Mouse (Mus musculus) kidney, adult 2 months (tissue): Measurements from ENCODE around the gene Lmbr1. TPM values are rescaled to one million over a fixed set of nuclear protein-coding genes. Genes with fewer than 3 reads are reported as not detected.

Experiments used
- DNase-seq: peaks from one replicate; pipeline ENCODE4 v3.0.0; 2021
- H3K27ac ChIP-seq: fragments of 200-500 bp; 2 replicates; pipeline ENCODE4 v1.5.1; 2012; ENCODE audit warnings: low read depth, low read length, control low read depth, inconsistent platforms; ENCODE audit not compliant: insufficient read depth
- H3K27me3 ChIP-seq: fragments of 200-500 bp; replicated peaks from 2 replicates; pipeline ENCODE4 v1.6.1; 2012; ENCODE audit warnings: mild to moderate bottlenecking, moderate library complexity, low read length, inconsistent platforms; ENCODE audit not compliant: control insufficient read depth, insufficient read depth
- H3K36me3 ChIP-seq: fragments of 200-500 bp; 2 replicates; pipeline ENCODE4 v1.6.1; 2012; ENCODE audit warnings: mild to moderate bottlenecking, moderate library complexity, low read length, inconsistent platforms; ENCODE audit not compliant: control insufficient read depth, insufficient read depth
- H3K4me1 ChIP-seq: fragments of 200-500 bp; 2 replicates; pipeline ENCODE4 v1.6.1; 2011; ENCODE audit warnings: low read length; ENCODE audit not compliant: control insufficient read depth, insufficient read depth
- H3K4me3 ChIP-seq: fragments of 200-500 bp; 2 replicates; pipeline ENCODE4 v1.5.1; 2011; ENCODE audit warnings: mild to moderate bottlenecking, low read depth, low read length, control low read depth; ENCODE audit not compliant: insufficient read depth
- CTCF ChIP-seq: fragments of 200-500 bp; conservative IDR thresholded peaks from 2 replicates; pipeline ENCODE4 v1.5.1; 2011; ENCODE audit warnings: low read depth, mild to moderate bottlenecking, control low read depth, low read length, moderate library complexity, mixed read lengths; ENCODE audit not compliant: insufficient read depth, insufficient read length
- POLR2A ChIP-seq: fragments of 200-500 bp; IDR thresholded peaks from one replicate; pipeline ENCODE4 v1.6.1; 2011; ENCODE audit warnings: low read depth, low read length, control low read depth
- WGBS: fragments of 180-500 bp; shearing (Covaris S2); methylation state at CpG from one replicate; pipeline ENCODE4 v1.1.7; 2018; 5-methylcytosine and 5-hydroxymethylcytosine counted together
- polyA plus RNA-seq: library from polyadenylated mRNA; depleted of rRNA; stranded (reverse); fragments of >200 nt; gene quantifications from 2 replicates; pipeline ENCODE4 v1.2.3, GENCODE M21; 2012

Lmbr1 gene
- polyA plus RNA-seq, 1 experiment = 4.4 TPM

DNA sequence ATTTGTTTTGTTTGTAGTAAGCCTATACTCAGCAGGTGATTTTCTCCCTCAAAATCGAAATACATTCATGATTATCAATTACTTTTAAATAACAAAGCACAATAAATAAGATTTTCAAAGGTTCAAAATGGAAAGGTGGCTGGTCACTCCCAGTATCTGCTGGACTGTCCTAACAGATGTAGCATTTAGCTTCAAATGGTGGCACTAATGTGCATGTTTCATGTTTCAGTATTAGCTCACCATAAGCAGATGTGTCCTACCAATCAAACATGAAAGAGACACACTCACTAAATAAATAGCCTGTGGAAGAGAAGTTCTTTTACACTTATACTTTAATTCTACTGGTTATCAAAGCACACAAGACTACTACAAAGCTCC, 126.7 kb downstream of the Lmbr1 start:
- H3K27me3 ChIP-seq = no peaks in the 10 kb centered on the region
- no peak overlapping the region for H3K27ac ChIP-seq
- no peaks in the 10 kb centered on the region for H3K4me1 ChIP-seq
- WGBS = 76% methylated on average over 1 of the region's 1 CpGs
- H3K36me3 ChIP-seq = no peaks in the 10 kb centered on the region
- no peak overlapping the region for H3K4me3 ChIP-seq
- no peak for DNase-seq
- no peak for TF ChIP-seq CTCF
- TF ChIP-seq POLR2A = no peak

DNA sequence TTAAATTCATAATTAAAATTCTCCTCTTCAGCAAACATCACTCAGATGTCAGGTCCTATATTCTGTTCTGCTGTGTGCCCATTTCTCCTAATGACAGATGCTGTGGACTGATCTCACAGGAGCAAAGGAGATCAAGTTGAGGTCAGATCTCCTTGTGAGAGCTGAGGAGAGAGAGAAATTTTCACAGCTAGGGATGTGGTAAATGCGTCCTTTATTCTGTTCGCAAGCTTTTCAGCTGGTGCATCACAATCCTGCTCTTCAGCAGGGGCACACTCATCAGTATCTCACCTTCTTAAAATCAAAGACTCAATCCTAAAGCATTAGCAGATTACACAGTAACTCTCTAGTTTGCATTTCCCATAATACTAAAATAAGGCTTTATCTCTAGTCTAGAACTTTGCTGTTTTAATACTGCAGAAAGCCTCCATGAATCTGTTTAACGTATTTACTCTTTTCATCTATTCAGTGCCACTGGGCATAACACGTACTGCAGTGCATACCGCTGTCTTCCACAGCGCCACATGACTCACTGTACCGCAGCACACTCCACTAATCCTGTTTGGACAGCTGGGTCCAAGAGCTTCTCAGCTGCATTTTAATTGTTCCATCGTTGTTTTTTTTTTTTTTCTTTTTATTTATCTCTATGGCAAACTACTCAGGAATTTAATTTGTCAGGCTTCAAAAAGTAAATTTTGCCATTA, 127.2 kb downstream of the Lmbr1 start:
- Histone ChIP-seq H3K4me3 (no peak overlapping the region), H3K36me3 (no peaks in the 10 kb centered on the region), H3K27ac (no peak overlapping the region), H3K27me3 (no peaks in the 10 kb centered on the region), H3K4me1 (no peaks in the 10 kb centered on the region)
- DNase-seq = no peak
- no peak for TF ChIP-seq POLR2A
- no peak for TF ChIP-seq CTCF
- 66% methylated on average over 8 of the region's 8 CpGs for WGBS

DNA sequence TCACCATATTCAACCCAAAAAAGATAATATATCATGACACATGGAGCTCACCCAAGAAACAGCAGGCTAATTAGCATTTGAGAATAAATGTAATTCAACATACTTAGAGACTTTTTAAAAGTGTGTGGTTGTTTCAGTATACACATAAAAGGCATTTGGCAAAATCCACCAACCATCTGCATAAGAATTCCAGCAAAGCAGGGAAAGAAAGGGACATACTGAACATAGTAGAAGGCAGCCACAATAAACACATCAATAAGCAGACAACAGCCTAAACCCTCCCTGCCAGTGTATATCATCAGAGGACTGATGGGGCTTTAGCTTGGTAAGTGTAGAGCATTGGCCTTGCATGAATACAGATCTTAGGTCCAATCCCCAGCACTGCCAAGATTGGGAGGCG, 133.4 kb downstream of the Lmbr1 start:
- no peak overlapping the region for H3K27ac ChIP-seq
- no peak for TF ChIP-seq CTCF
- no peak for TF ChIP-seq POLR2A
- no peaks in the 10 kb centered on the region for H3K27me3 ChIP-seq
- no peaks in the 10 kb centered on the region for H3K36me3 ChIP-seq
- 60% methylated on average over 1 of the region's 1 CpGs for WGBS
- no peak overlapping the region for H3K4me3 ChIP-seq
- H3K4me1 ChIP-seq = no peaks in the 10 kb centered on the region
- no peak for DNase-seq

DNA sequence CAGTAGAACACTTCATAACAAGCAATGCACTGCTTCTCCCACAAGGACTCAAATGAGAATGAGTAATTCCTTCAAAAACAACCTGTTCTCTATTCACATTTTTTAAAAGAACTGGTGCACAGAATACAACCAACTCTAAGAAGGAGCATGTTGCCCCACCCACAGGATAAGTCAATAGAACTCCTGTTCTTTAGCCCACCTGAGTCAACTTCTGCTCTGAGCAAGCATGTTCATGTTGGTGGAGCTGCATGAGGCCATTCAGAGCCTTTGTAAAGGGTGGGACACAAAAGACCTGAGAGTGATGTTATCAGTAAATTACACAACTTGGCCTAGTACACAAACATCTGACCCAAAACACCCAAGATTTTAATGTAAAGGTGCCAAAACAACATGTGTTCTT, 139.8 kb downstream of the Lmbr1 start:
- H3K27me3 ChIP-seq = no peaks in the 10 kb centered on the region
- H3K4me3 ChIP-seq = no peak overlapping the region
- no peak for DNase-seq
- TF ChIP-seq CTCF (no peak), POLR2A (no peak)
- H3K4me1 ChIP-seq = no peaks in the 10 kb centered on the region
- H3K27ac ChIP-seq = no peak overlapping the region
- peaks cover 2% of the 10 kb centered on the region; the same call in 1 of the 2 replicates for H3K36me3 ChIP-seq

DNA sequence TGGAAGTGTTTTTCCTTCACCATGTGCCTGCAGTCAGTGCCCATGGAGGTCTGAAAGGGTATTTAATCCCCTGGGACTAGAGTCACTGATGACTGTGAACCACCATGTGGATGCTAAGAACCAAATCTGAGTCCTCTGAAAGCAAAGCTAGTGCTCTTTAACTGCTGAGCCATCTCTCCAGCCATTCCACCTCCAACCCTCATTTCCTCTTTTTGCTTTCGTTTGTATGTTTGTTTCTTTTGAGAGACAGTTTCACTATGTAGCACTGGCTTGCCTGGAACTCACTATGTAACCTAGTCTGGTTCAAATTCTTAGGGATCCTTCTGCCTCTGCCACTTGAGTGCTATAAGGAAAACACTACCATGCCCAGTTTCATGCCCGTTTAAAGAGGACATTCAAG, 147.7 kb downstream of the Lmbr1 start:
- no peak for TF ChIP-seq CTCF
- no peak for TF ChIP-seq POLR2A
- WGBS = 70% methylated on average over 2 of the region's 2 CpGs
- peaks cover 2% of the 10 kb centered on the region for H3K36me3 ChIP-seq

DNA sequence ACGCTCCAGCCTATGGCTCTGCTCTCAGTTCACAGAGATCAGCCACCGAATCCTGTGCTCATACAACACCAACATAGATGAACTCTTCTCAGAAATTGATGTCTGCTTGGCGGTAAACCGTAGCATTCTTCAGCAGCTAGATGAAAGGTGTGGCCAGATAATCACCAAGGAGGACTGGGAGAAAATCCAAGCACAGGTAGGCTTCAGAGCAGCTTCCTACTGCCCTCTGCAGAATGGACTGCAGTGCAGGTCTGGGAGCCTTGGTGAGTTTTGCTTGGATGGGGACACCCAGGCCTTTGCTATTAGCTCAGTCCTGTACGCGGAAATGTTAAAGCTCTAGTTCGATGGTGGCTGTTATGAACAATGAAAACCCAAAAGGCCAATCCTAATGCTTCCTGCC, 154.1 kb downstream of the Lmbr1 start:
- TF ChIP-seq POLR2A (no peak), CTCF (no peak)
- WGBS = 91% methylated on average over 7 of the region's 7 CpGs
- H3K36me3 ChIP-seq = no peaks in the 10 kb centered on the region
- H3K27ac ChIP-seq = no peak overlapping the region
- no peak for DNase-seq
- H3K27me3 ChIP-seq = no peaks in the 10 kb centered on the region
- H3K4me1 ChIP-seq = no peaks in the 10 kb centered on the region
- no peak overlapping the region for H3K4me3 ChIP-seq

More for the DNA sequence above, 147.7 kb downstream of the Lmbr1 start:
- DNase-seq = no peak
- no peaks in the 10 kb centered on the region for H3K4me1 ChIP-seq
- H3K4me3 ChIP-seq = no peak overlapping the region
- no peaks in the 10 kb centered on the region for H3K27me3 ChIP-seq
- no peak overlapping the region for H3K27ac ChIP-seq

DNA sequence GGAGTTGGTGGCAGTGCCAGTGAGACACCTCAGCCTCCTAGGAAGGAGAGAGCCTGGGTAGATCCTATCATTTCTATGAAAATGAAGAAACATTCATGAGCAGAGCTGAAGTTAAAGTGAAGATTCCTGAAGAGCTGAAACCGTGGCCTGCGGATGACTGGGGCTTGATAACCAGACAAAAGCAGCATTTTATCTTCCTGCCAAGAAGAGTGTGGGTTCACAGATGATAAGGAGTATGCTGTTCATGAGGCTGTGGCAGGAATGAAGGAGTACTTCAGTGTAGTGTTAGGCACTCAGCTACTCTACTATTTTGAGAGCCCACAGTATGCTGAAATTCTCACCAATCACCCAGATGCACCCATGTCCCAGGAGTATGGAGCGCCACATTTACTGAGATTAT, 160.2 kb downstream of the Lmbr1 start:
- H3K4me1 ChIP-seq = no peaks in the 10 kb centered on the region
- no peak for DNase-seq
- TF ChIP-seq CTCF (no peak), POLR2A (no peak)
- no peaks in the 10 kb centered on the region for H3K27me3 ChIP-seq
- H3K4me3 ChIP-seq = no peak overlapping the region
- no peaks in the 10 kb centered on the region for H3K36me3 ChIP-seq
- H3K27ac ChIP-seq = no peak overlapping the region
- WGBS = 87% methylated on average over 3 of the region's 3 CpGs
